Mouse (Mus musculus) gonadal fat pad, adult 2 months (tissue): ENCODE data around the gene Cfb. TPM values are rescaled to one million over a fixed set of nuclear protein-coding genes. Genes with fewer than 3 reads are reported as not detected.
"Not testable (repeated sequence)": the region's sequence is repeated elsewhere in the genome, so short reads cannot be mapped to it uniquely, and the experiment has no call there.

ENCODE experiments used
- DNase-seq: peaks from one replicate; pipeline ENCODE4 v3.0.0-alpha.2; 2012; ENCODE audit warnings: low read depth
- polyA plus RNA-seq: library from polyadenylated mRNA; depleted of rRNA; stranded (reverse); fragments of >200 nt; gene quantifications from 2 replicates; pipeline ENCODE4 v1.2.3, GENCODE M21; 2012; rRNA removed

Gene Cfb
- polyA plus RNA-seq, 1 experiment: 140 TPM

GRCm38 (mm10) chr17:34837464-34838324 is 24.6 kb downstream of the Cfb start:
- no peak for DNase-seq

DNA sequence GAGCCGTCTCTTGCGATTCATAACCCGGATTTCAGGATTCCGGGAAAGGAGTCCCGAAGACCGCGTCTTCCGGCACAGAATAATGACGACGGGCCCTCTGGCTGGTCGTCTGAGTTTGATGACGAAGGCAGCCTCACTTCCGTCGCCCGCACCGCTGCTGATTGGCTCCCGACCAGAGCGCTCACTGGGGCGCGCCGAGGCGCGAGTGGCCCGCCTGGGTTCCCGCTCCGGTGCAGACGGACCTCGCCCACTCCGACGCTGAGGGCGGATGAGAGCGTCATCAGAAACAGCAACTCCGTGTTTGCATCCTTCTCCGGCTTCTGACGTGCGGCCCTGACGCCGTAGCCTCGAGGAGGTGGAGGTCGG is 25.5 kb downstream of the Cfb start, which contains the start of the genes Stk19 and Dxo:
TSS of gene Stk19 (minus strand) at position 90 of the 366 bp plus-strand sequence.
TSS of gene Dxo (plus strand) at position 164 of the 366 bp plus-strand sequence.
- peak; percentile 42 for DNase-seq

DNA sequence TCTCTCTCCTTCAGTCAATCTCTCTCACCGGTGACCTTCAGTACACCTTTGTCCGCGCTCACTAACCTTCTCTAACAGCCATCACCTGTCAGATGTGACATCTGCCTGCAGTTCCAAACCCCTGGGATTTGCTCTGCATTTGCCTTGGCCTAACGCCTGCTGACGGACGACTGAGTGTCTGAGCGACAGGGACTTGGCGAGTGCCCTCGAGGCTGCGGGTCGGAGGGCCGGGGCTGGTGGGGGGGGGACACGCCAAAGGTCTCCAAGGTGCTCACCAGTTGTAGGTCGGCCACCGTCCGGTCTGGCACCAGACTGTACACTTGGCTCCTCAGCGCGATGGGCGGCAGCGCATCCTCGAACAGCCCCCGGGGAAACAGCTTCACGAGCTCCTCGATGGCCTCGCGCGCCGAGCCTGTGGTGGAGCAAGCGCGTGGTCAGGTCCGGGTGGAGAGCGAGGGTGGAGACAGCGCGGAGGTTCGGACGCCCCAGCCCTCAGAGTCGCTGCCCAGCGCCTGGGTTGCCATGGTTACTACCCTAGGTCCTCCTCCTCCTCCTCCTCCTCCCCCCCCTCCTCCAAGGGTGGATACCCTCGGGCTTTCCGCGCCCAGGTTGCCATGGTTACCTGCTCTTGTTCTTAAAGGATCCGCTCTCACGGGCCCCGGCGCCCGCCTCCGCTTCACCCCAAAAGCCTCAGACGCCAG is 26.0 kb downstream of the Cfb start:
- no peak for DNase-seq

DNA sequence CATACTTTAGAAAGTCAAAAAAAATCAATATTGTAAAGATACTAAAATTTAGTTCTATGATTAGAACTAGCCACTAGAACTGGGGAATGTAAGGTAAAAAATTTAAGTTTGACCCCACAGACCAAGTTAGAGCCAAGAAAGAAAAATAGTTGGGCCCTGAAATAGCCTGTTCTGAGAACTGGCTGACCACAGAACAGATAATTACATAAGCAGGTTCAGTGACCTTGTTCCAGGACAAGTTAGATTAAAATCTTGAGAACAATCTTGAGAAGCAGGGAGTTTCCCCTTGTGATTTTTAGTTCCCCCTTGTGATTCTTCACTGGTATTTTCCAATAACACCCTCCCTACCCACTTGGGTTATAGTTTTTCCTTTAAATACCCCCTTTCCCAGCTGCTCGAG is 31.5 kb downstream of the Cfb start:
- not testable (repeated sequence) for DNase-seq

DNA sequence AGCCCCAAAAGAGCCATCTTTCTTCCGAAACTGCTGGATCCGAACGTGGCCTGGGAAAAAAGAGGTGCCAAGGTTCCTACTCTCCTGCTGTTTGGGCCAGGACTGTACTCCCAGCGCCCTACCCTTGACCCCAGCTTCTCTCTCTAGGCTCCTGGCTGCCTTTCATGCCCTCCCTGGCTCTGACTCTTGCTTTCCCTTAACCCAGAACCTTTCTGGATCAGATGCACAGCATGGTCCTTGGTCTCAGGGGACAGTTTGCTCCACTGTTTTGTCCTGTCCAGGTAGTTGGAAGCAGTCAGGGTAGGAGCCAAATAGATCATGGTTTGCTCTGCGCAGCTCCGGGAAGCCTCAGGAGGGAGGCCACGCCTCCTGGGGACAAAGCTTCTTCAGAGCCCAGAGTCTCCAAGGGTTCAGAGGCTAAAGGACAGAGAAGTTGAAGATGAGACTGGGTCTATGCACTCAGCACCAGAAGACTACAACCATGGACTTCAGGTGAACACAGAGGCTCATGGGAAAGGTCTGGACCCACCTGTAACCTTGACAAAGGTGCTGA is 47.4 kb downstream of the Cfb start:
- DNase-seq: no peak

DNA sequence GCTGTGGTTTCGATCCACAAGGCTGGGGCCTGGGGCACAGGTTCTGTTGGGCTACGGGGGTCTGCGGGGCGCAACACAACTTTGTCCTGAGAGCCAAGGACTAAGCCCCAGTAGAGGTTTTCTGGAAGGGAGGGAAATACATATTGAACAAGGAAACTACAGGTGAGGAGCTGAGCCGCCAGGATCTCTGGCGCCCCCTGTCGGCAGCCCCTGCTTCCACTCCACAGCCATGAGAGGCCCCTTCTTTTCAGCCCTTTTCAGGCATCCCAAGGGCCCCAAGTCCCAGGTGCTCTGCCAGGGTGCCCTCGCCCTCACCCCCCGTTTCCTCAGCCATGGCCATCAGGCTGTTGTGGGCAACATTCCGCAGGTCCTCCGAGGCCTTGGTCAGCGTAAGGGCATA is 48.6 kb downstream of the Cfb start:
- DNase-seq: not testable (repeated sequence)

- no peak for DNase-seq
Measured at GRCm38 (mm10) chr17:34811275-34811674, 51.0 kb downstream of the Cfb start.

DNA sequence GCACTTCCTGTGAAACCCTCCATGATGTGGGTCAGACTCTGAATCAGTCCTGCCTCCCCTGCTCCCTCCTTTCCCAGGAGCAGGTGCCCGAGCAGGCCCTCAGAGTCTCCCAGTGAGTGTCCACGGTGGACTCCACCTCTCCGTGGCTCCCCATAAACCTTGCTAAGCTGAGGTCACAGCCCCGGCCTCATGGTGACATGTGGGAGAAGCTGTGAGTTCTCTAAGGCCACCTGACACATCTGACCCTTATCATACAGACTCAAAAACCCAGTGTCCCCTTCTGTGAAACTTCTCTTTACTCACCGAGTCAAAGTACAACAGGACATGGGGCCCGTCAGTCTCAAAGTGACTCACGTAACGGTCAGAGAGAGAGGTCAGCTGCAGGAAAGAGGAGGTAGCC is 51.5 kb downstream of the Cfb start:
- not testable (repeated sequence) for DNase-seq

GRCm38 (mm10) chr17:34810411-34810810 is 51.9 kb downstream of the Cfb start:
- not testable (repeated sequence) for DNase-seq

- no peak for DNase-seq
Measured at GRCm38 (mm10) chr17:34808599-34809205, 53.6 kb downstream of the Cfb start.

GRCm38 (mm10) chr17:34807176-34807575 is 55.1 kb downstream of the Cfb start:
- DNase-seq: no peak

Other genes with a start within 250 kb of the Cfb start
- gene Egfl8, start 246.5 kb downstream of the Cfb start, polyA plus RNA-seq: 3.6 and 5.3 TPM in 2 replicates
- gene Ppt2, start 234.0 kb downstream of the Cfb start, polyA plus RNA-seq: 49.6 and 62.9 TPM in 2 replicates
- 15.8 and 28.1 TPM in 2 replicates for gene Prrt1, start 233.0 kb downstream of the Cfb start, polyA plus RNA-seq
- gene Fkbpl, start 217.8 kb downstream of the Cfb start, polyA plus RNA-seq: 2.9 and 9.3 TPM in 2 replicates
- 87.4 and 87.8 TPM in 2 replicates for gene Atf6b, start 215.4 kb downstream of the Cfb start, polyA plus RNA-seq
- 34.9 and 42.7 TPM in 2 replicates for gene Tnxb, start 192.0 kb downstream of the Cfb start, polyA plus RNA-seq
- gene C4b, start 118.6 kb downstream of the Cfb start, polyA plus RNA-seq: 138 and 171 TPM in 2 replicates
- 0.28 and 0.29 TPM in 2 replicates for gene Cyp21a1, start 58.0 kb downstream of the Cfb start, polyA plus RNA-seq
- gene Stk19, start 25.6 kb downstream of the Cfb start, polyA plus RNA-seq: 37.7 and 59.7 TPM in 2 replicates
- 62.6 and 64.9 TPM in 2 replicates for gene Dxo, start 25.5 kb downstream of the Cfb start, polyA plus RNA-seq
- gene Skiv2l, start 12.3 kb downstream of the Cfb start, polyA plus RNA-seq: 91.1 and 93.8 TPM in 2 replicates
- 53.8 and 77.2 TPM in 2 replicates for gene Nelfe, start 12.1 kb downstream of the Cfb start, polyA plus RNA-seq
- gene Zbtb12, start 17.0 kb upstream of the Cfb start, polyA plus RNA-seq: 14.5 and 14.8 TPM in 2 replicates
- not detected in 2 replicates for gene Gm20547, start 19.5 kb upstream of the Cfb start, polyA plus RNA-seq
- 54.9 and 69.0 TPM in 2 replicates for gene C2, start 35.7 kb upstream of the Cfb start, polyA plus RNA-seq
- gene Ehmt2, start 36.0 kb upstream of the Cfb start, polyA plus RNA-seq: 230 TPM in 2 replicates
- gene Slc44a4, start 51.9 kb upstream of the Cfb start, polyA plus RNA-seq: 48.4 and 50.0 TPM in 2 replicates
- 113 and 155 TPM in 2 replicates for gene Neu1, start 68.7 kb upstream of the Cfb start, polyA plus RNA-seq
- gene Hspa1b, start 96.7 kb upstream of the Cfb start, polyA plus RNA-seq: 58.3 and 104 TPM in 2 replicates
- 0.24 TPM in 1 of 2 replicates, not detected in the other for gene Gm20481, start 107.4 kb upstream of the Cfb start, polyA plus RNA-seq
- gene Hspa1a, start 109.6 kb upstream of the Cfb start, polyA plus RNA-seq: 37.0 and 50.4 TPM in 2 replicates
- 2.4 and 4.4 TPM in 2 replicates for gene Hspa1l, start 110.2 kb upstream of the Cfb start, polyA plus RNA-seq
- 36.8 and 54.6 TPM in 2 replicates for gene Lsm2, start 119.3 kb upstream of the Cfb start, polyA plus RNA-seq
- 127 and 175 TPM in 2 replicates for gene Vars, start 138.5 kb upstream of the Cfb start, polyA plus RNA-seq
- 1.2 and 1.3 TPM in 2 replicates for gene Vwa7, start 154.1 kb upstream of the Cfb start, polyA plus RNA-seq
- 3.0 and 3.4 TPM in 2 replicates for gene Sapcd1, start 165.5 kb upstream of the Cfb start, polyA plus RNA-seq
- gene Msh5, start 184.2 kb upstream of the Cfb start, polyA plus RNA-seq: 4.7 and 5.2 TPM in 2 replicates
- 129 and 133 TPM in 2 replicates for gene Clic1, start 187.4 kb upstream of the Cfb start, polyA plus RNA-seq
- 54.7 and 62.7 TPM in 2 replicates for gene Ddah2, start 196.5 kb upstream of the Cfb start, polyA plus RNA-seq
- 0.61 and 0.66 TPM in 2 replicates for gene Ly6g6c, start 202.9 kb upstream of the Cfb start, polyA plus RNA-seq
- gene Mpig6b, start 203.7 kb upstream of the Cfb start, polyA plus RNA-seq: 1.5 and 3.3 TPM in 2 replicates
- 19.1 and 23.4 TPM in 2 replicates for gene Ly6g6e, start 214.4 kb upstream of the Cfb start, polyA plus RNA-seq
- gene Ly6g6d, start 215.5 kb upstream of the Cfb start, polyA plus RNA-seq: 15.7 and 17.2 TPM in 2 replicates
- 0.09 TPM in 1 of 2 replicates, not detected in the other for gene Ly6g6f, start 223.1 kb upstream of the Cfb start, polyA plus RNA-seq
- gene Abhd16a, start 226.7 kb upstream of the Cfb start, polyA plus RNA-seq: 211 and 233 TPM in 2 replicates
- 2,220 and 3,034 TPM in 2 replicates for gene Ly6g5c, start 245.8 kb upstream of the Cfb start, polyA plus RNA-seq